Mouse (Mus musculus) erythroblast, embryonic 14.5 days (primary cell): Measurements from ENCODE around the gene Papln.

Experiments
- GATA1 ChIP-seq: IDR thresholded peaks from 2 replicates; pipeline ENCODE4 v1.6.1; 2012; ENCODE audit warnings: low read length, inconsistent platforms, mixed read lengths
- TAL1 ChIP-seq: IDR thresholded peaks from 3 replicates; pipeline ENCODE4 v1.6.1; 2012; ENCODE audit warnings: low read length, inconsistent platforms, mixed read lengths

DNA sequence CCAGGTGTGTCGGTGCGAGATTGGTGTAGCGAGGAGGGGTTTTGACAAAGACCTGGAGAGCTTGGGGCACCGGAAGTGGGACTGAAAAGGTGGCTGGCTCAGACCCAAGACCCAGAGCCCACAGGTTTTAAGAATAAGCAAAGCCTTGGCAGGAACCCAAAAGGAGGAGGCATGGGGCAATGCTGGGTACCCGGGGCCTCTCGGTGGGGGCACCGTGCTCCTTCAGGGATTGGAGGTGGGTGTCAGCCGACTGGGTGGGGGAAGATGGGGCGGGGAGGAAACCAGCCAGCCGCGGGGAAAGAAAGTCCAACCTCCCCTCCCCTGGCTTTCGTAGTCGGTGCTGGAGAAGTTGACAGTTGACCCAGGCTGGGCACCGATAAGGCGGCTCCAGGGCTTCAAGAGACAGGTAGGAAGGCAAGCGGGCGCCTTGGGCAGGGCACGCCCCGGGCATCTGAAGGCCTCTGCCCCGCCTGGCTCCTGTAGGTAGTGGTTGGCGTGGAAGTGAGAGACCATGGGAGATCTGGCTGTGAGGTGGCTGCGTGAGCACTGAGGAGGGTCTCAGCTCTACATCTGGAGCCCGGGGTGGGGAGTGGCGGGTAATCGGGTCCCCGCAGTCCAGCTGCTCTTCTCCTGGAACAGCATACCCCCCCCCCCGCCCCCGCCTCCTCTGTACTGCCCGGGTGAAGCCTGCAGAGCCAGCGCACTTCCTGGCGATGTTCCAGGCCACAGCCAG, at the start of gene Papln:
- no peak for TF ChIP-seq GATA1
- no peak for TF ChIP-seq TAL1
